Mouse (Mus musculus) bone marrow macrophage, adult 2 months (primary cell): Measurements from ENCODE around the gene Rab5c. TPM values are rescaled to one million over a fixed set of nuclear protein-coding genes. Genes with fewer than 3 reads are reported as not detected.
A peak's percentile ranks its signal among the peaks of the same experiment; 100 is the strongest.

Experiments
- H3K27ac ChIP-seq: 2 replicates; pipeline ENCODE4 v1.5.1; 2012; ENCODE audit warnings: low read depth, low read length; ENCODE audit not compliant: insufficient read depth
- H3K4me1 ChIP-seq: 2 replicates; pipeline ENCODE4 v1.6.1; 2012; ENCODE audit warnings: low read length; ENCODE audit not compliant: control insufficient read depth, insufficient read depth
- H3K4me3 ChIP-seq: 2 replicates; pipeline ENCODE4 v1.5.1; 2012; ENCODE audit warnings: mild to moderate bottlenecking, low read length, moderate library complexity; ENCODE audit not compliant: insufficient read depth
- CTCF ChIP-seq: IDR thresholded peaks from 2 replicates; pipeline ENCODE4 v1.5.1; 2012; ENCODE audit warnings: low read depth, mild to moderate bottlenecking, low read length, moderate library complexity
- POLR2A ChIP-seq: IDR thresholded peaks from 2 replicates; pipeline ENCODE4 v1.6.1; 2012; ENCODE audit warnings: mild to moderate bottlenecking, low read depth, low read length, borderline replicate concordance
- polyA plus RNA-seq: library from polyadenylated mRNA; stranded (reverse); fragments of >200 nt; gene quantifications from 2 replicates; pipeline ENCODE4 v1.2.4, GENCODE M21; 2012; ENCODE audit not compliant: missing spikeins, insufficient read depth, insufficient read length

Gene Rab5c
- polyA plus RNA-seq, 1 experiment: 300 TPM

DNA sequence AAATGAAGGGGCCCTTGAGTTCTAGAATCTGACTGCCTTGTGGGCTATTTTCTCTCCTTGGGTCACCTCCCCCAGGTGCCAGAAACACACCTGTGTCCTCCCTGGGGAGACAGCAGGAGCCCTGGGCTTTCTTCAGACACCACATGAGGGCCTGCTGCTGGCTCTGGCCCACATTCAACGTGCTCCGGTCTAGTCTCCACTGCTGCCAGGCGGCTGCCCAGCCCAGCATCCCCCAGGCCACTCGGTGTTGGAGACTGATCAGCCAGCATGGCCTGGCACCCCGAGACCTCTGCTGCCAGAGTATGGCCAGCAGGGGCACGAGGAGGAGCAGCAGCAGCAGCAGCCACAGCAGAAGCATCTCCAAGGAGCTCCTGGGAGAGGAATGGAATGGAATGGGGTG, 32.0 kb upstream of the Rab5c start:
- TF ChIP-seq CTCF: no peak
- no peak for TF ChIP-seq POLR2A
- peaks cover 6% of the 10 kb centered on the region for H3K4me1 ChIP-seq
- H3K27ac ChIP-seq: no peak overlapping the region
- peak overlapping the region; percentile 72 for H3K4me3 ChIP-seq

DNA sequence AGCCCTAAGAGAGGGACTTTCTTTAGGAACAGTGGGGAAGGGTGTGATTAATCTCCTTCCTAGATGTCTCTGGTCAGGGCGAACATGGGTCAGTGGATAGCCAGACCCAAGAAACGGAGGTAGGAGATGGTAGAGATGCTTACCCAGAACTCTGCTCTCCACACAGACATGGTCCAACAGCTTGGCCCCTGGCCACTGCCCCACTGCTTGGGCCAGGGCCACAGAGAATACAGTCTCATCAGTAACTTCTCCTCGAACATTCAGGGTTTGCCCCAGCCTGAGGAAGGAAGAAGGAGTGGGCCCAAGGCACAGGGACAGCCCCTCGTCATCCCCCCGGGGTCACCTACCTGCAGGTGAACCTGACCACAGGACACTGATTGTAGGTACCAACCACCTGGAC, 29.9 kb upstream of the Rab5c start:
- Histone ChIP-seq H3K27ac (no peak overlapping the region), H3K4me3 (no peak overlapping the region), H3K4me1 (peaks cover 5% of the 10 kb centered on the region; the same call in 1 of the 2 replicates)
- TF ChIP-seq POLR2A: no peak
- TF ChIP-seq CTCF: no peak

DNA sequence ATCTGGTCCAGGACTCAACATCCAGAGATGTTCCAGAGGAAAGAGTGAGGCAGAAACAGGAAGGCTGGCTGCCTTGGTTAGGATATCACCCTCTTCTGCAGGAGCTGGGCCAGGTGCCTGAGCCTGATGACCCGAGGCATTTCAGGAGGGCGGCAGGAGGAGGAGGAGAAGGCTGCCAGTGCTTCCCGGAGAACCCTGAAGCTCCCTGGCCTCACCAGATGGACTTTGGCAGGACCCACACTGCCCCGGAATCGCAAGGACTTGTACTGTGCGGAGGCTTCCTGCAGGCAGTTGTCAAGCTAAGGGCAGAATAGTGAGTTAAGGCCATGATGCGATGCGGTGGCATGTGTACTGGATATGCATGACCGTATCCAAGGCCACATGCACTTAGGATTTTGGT, 28.7 kb upstream of the Rab5c start:
- Histone ChIP-seq H3K27ac (no peak overlapping the region), H3K4me1 (peaks cover 5% of the 10 kb centered on the region; the same call in 1 of the 2 replicates), H3K4me3 (no peak overlapping the region)
- TF ChIP-seq POLR2A: no peak
- no peak for TF ChIP-seq CTCF

DNA sequence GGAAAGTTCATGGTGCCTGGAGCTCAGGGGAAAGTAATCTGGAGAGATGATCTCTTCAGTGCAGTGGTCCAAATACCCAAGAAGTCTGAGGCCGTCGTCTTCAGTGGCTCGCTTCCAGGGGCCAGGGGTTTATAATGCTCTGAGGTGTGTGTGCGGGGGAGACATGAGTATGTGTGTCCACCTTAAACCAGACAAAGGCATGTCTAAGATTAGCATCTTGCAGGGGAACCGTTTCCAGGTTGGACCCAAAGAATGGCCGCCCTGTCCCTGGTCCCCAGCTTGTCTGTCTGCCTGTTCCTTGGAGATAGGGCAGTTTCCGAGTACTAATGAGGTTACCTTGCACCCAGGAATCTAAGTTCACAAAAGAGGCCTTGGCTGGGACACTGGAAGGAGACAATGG, 24.8 kb upstream of the Rab5c start, which contains the start of gene Hcrt:
Gene Hcrt (minus strand): TSS at position 101 of the 400 bp plus-strand sequence.
- TF ChIP-seq POLR2A: no peak
- no peak for TF ChIP-seq CTCF
- peak within 1 kb of the TSS; percentile 56 for H3K4me3 ChIP-seq
- H3K4me1 ChIP-seq: peaks cover 3% of the 10 kb centered on the region
- no peak within 1 kb of the TSS for H3K27ac ChIP-seq

DNA sequence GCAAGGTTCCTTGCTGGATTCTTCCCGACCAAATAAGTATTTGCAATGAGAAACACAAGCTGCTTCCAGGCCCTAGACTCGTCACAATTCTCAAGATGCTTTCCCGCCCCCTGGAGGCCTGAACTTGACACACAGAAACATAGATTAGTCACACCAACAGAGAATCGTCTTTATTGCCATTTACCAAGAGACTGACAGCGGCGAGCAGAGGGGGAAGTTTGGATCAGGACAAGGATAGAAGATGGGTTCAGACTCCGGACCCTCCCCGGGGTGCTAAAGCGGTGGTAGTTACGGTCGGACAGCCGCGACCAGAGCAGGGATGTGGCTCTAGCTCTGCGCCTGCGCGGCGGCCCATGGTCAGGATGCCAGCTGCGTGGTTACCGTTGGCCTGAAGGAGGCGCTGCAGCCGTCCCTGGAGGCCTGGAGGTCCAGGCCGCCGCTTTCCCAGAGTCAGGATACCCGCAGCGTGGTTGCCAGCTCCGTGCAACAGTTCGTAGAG, 23.6 kb upstream of the Rab5c start:
- Histone ChIP-seq H3K27ac (no peak overlapping the region), H3K4me1 (peaks cover 9% of the 10 kb centered on the region), H3K4me3 (peak overlapping the region; percentile 56)
- TF ChIP-seq CTCF (peak; percentile 38; the same call in 1 of the 2 replicates), POLR2A (no peak)

DNA sequence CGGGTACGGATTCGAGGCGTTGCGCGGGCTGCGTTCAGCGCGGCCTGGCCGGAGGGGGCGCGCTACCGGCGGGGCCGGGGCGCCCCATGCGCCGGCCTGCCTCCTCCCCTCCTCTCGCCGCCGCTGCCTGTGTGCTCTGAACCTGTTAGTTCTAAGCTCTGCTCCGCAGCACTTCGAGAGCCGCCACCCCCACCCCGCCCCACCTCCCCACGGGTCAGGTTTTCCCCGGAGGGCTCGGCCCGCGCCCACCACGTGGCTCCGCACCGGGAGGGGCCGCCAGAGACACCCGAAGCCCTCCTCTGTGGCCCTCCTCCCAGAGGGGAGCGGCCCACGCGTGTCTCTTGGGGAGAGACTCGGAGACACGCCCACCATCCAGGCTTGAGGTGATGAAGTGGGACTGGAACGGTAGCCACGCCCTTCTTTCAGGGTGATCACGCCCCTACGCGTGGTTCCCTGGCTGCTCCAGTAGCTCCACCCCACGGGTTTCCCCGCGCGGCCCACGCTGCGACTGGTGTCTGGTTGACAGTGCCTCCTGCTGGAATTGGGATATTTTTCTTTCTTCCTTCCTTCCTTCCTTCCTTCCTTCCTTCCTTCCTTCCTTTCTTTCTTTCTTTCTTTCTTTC, 21.7 kb upstream of the Rab5c start, which contains the start of gene Kcnh4:
Gene Kcnh4 (minus strand): TSS at position 332 of the 623 bp plus-strand sequence.
- Histone ChIP-seq H3K4me1 (peaks cover 9% of the 10 kb centered on the region), H3K27ac (no peak within 1 kb of the TSS), H3K4me3 (peak within 1 kb of the TSS; percentile 48)

DNA sequence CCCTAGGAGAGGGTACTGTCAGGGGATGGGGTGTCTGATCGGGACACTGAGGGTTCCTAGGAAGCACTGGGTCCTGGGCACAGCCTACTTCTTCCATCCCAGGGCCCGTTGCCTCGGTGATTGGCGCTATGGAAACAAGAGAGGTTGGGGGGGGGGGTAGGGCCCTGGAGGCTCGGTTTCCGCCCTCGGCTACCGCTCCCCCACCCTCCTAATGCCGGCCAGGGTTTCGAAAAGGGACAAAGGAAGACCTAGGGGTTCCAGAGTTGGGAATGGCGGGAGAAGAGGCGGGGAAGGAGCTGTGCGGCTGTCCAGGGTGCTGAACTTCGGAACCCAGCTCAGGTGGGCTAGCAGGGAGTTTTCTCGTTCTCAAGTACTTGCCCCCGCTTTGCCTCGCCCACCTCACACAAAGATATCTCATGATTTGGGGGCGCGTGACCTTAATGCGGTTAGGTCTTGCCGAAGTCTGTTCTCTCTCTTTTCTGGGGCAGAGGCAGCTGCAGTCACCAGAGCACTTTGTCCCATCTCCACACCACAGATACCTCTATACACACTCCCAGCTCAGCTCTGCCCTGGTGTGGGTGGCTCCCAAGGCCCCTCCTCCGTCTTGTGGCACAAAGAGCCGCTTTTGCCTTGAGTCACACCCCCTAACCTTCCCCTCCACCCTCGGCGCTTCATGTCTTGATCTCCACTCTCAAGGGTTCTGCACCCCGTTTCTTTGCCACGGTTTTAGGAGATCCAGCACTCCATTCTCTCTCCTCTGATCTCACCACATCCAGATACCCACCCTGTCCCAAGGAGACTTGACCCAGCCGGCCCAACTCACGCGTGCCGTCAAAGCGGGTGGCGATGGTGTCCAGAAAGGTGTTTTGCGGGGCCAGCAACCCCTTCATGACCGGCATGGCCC, 20.9 kb upstream of the Rab5c start:
- no peak overlapping the region for H3K27ac ChIP-seq
- H3K4me3 ChIP-seq: peak overlapping the region; percentile 48
- peaks cover 9% of the 10 kb centered on the region for H3K4me1 ChIP-seq
- TF ChIP-seq POLR2A (no peak), CTCF (no peak)

More for the DNA sequence above, 21.7 kb upstream of the Rab5c start, which contains the start of gene Kcnh4:
- TF ChIP-seq CTCF (no peak), POLR2A (no peak)

DNA sequence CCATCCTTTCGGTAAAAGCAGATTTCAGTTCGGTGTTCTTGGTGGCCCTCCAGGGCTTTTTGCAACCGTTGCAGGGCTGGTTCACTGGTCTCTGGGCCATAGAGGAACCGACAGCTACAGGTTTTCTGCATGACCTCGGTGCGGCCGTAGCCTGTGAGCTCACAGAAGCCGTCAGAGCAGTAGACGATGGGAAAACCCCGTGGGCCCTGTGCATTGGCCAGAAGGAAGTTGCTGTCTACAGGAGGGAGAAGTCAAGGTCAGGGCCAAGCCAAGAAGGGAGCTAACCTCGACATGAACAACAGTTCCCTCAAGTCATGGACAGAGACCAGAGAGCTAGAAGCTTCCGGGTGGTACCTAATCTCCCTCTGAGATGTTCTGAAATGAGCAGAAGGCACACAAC, 19.6 kb upstream of the Rab5c start:
- peaks cover 9% of the 10 kb centered on the region for H3K4me1 ChIP-seq
- H3K27ac ChIP-seq: no peak overlapping the region
- TF ChIP-seq POLR2A: no peak
- no peak for TF ChIP-seq CTCF
- no peak overlapping the region for H3K4me3 ChIP-seq

DNA sequence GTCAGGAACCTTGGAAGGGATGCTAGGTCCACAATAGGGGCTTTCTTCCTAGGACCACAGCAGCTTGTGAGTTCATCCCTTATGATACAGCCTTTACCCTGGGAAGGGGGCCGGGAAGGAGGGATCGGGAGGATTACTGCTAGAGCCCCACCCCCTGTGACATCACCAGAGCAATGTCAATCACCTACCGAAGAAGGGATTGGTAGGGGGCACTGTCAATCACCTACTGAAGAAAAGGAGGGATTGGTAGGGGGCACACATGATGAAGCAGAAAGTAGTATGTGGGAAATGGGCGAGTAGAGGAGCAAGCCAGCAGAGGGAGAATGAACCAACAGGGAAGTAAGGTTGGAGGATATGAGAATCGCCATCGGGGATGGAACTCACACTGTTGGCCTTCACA, 18.5 kb upstream of the Rab5c start:
- TF ChIP-seq CTCF: no peak
- TF ChIP-seq POLR2A: no peak
- H3K4me1 ChIP-seq: peaks cover 9% of the 10 kb centered on the region
- no peak overlapping the region for H3K27ac ChIP-seq
- H3K4me3 ChIP-seq: no peak overlapping the region

DNA sequence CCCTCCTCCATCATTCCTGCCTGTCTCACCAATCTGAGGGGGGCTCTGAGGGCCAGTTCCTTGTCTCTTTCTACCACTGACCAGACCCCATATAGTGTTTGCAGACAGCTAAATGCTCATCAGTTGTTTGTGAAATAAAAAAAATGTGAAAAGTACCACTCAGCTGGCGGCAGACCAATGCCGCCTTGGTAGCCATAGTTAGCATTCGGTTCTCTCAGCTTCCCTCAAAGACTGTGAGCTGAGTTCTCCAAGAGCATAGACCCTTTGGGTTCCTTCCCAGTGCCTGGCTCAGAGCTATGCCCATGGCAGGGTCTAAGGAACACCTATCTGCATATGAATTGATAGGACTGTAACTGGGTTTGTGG, 16.7 kb upstream of the Rab5c start:
- peaks cover 7% of the 10 kb centered on the region; the same call in 1 of the 2 replicates for H3K4me1 ChIP-seq
- no peak overlapping the region for H3K4me3 ChIP-seq
- TF ChIP-seq POLR2A (no peak), CTCF (no peak)
- no peak overlapping the region for H3K27ac ChIP-seq
